Mouse (Mus musculus): ENCODE measurements around the gene Hist1h2ak.
"Not testable (repeated sequence)": the region's sequence is repeated elsewhere in the genome, so short reads cannot be mapped to it uniquely, and the experiment has no call there.

The Hist1h2ak gene

DNA sequence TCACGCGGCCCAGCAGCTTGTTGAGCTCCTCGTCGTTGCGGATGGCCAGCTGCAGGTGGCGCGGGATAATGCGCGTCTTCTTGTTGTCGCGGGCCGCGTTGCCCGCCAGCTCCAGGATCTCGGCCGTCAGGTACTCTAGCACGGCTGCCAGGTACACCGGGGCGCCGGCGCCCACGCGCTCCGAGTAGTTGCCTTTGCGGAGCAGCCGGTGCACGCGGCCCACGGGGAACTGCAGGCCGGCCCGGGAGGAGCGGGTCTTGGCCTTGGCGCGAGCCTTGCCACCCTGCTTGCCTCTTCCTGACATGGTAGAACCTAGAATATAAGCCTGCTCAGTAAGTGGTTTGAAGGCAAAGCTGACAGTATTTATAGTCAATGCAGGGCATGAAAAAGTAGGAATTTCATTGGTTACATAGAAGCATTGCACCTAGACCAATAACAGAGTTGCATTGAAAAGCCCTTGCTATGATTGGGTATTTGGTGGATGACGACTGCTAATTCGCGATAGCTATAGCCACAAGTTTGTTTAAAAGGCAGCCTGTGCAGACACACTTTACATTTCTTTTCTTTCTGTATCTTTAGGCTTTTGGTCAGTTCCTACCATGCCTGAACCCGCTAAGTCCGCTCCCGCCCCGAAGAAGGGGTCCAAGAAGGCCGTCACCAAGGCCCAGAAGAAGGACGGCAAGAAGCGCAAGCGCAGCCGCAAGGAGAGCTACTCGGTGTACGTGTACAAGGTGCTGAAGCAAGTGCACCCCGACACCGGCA is at the start of gene Hist1h2ak, which contains the start of gene Hist1h2bn:
Gene Hist1h2ak (minus strand): TSS at position 304 of the 762 bp plus-strand sequence.
Gene Hist1h2bn (plus strand): TSS at position 600 of the 762 bp plus-strand sequence.
- DNase-seq (ENCODE audit: low spot score in 2 of 2), result peak; percentile 43 to 53

DNA sequence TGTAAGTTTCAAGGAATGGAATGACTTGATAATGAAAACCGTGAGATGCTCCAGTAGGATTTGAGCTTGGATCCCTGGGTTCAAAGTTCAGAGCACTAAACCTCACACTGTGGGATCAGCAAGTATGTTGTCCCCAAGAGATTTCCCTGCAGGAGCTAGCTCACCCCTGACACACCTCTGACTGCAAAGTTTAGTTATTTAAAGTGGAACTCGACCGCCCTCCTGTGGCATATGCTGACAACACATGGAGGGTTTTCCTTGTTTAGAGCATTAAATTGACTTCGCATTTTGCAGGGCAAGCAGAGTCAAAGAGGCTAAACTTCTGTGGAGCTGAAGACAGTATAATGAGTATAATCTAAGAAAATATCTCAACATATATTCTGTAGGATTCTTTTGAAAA is 49.4 kb upstream of the Hist1h2ak start:
- not testable (repeated sequence) for DNase-seq (ENCODE audit: low spot score in 2 of 2)

DNA sequence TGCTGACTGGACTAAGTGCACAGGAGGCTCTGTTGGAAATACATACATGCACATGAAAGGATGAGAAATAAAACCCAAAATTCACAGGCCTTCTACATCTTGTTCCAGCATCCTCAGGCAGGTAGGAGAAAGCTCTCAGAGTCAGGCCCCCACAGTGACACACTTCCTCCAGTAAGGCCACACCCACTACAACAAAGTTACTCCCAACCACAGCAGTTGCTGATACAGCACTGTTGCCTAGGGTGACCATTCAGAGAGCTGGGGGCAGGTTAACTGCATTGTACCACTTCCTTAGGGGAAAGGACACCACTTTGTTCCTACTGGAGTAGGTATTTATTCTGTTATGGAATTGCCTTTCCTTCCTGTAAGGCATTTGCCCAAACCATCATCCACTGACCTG is 43.5 kb upstream of the Hist1h2ak start:
- DNase-seq (ENCODE audit: low spot score in 2 of 2), result not testable (repeated sequence)

DNA sequence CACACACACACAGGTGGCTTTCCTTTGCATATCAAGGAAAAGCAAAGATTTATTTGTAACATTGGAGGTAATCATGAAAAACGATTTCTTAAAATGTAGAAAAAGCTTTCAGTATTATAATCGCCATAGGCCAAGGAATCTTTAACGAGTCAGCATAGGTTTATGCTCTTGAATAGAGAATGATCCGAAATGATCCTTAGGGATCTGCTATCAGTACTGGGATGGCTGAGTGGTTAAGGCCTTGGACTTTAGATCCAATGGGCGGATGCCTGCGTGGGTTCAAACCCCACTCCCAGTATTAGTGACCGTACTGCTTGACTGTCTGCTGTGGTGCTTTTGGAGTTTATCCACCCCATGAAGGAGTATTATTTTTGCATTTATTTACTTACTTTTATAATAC is 42.0 kb upstream of the Hist1h2ak start:
- DNase-seq (ENCODE audit: low spot score in 2 of 2), result no peak

DNA sequence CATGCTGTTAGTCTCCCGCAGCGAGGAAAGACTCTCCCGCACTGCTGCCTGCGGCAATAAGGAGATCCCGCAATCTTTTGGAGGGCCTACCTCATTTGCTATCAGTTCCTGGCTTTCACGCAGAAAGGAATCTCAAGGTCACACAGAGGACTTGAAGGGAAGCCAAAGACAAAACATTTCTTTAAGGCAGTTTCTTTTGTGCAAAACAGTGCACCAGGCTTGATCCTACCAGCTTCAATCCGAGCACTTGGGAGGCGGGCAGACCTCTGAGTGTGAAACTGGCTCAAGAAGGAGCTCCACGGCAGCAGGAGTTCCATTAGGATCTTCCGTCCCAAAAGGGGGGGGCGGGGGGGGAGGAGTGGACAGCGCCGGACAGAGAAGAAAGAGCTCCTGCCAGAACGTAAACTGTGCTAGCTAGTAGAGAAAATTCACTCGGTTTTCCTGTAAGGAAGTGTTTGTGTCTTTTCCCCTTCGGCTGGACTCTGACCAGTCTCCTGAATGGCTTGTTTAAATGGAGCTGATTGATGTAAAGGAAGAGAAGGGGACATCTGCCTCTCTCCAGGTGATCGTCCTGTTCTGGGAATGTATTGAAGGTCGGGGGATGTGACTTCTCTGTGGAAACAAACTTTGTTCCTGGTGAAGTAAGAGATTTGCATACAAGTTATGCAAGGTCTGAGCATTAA is 37.1 kb upstream of the Hist1h2ak start:
- DNase-seq (ENCODE audit: low spot score in 2 of 2), result no peak

DNA sequence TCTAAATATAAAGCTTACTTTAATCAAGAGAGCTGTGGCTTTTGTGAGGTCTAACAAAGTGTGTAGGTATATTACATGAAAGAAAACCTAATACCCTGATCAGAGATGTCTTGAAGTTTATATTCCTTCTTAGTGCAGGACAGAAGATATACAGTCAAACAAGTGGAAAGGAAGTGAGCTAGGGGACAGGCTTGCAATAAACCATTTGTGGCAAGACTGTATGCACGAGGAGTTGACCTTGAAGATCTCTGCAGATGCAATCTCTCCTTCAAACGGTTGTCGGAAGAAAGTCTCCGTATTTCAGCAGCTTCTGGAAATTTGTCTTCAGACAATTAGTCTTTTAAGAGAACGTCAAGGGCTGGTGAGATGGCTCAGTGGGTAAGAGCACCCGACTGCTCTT is 36.3 kb upstream of the Hist1h2ak start:
- DNase-seq (ENCODE audit: low spot score in 2 of 2), result no peak

DNA sequence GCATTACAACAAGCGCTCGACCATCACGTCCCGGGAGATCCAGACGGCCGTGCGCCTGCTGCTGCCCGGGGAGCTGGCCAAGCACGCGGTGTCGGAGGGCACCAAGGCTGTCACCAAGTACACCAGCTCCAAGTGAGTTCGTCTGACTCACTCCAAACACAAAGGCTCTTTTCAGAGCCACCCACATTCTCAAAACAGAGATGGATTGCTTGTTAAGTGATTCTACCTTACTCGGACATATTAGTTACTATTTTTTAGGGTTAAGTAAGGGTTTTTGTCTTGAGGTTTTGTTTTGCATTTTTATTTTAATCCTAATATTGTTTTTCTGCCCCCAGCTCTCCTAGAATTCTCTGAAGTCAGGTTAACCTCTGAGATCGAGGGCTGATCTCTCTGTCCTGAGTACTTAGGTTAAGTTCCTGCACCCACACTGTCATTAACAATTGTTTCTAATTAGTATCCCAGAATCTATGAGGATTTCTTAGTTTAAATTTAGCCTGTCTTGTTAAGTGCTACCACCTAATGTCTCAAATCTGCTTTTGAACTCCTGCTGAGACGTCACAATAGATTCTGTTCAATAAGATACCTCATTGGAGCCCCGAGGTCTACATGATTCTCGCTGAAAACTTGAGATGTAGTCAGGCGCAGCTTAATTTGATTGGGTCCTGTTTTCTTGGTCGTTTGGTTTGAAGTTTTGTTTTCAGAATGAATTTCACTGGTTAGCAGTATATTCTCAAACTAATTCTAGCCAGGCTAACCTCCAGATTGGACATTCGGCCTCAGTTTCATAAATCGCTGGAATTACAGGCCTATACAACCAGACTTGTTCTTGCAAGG is 34.4 kb upstream of the Hist1h2ak start:
- DNase-seq (ENCODE audit: low spot score in 2 of 2), result no peak

DNA sequence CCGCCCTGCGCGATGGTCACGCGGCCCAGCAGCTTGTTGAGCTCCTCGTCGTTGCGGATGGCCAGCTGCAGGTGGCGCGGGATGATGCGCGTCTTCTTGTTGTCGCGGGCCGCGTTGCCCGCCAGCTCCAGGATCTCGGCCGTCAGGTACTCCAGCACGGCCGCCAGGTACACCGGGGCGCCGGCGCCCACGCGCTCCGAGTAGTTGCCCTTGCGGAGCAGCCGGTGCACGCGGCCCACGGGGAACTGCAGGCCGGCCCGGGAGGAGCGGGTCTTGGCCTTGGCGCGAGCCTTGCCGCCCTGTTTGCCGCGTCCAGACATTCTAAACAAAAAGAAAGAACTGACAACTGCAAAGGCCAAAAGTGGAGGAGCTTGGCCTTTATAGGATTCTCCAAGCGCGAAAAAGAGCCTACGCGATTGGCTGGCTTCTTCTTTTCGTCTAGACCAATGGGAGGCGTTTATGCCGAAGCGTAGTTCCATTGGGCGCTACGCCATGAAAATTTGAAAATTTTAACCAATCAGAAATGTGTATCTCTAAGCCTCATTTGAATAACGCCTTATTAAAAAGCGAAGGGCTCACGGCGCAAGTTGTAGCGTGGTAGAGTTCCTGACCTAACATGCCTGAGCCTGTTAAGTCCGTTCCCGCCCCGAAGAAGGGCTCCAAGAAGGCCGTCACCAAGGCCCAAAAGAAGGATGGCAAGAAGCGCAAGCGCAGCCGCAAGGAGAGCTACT is 33.4 kb upstream of the Hist1h2ak start, which contains the start of the genes Hist1h2an and Hist1h2bp:
Gene Hist1h2an (minus strand): TSS at position 320 of the 731 bp plus-strand sequence.
Gene Hist1h2bp (plus strand): TSS at position 563 of the 731 bp plus-strand sequence.
- peak; percentile 84 to 87 for DNase-seq (ENCODE audit: low spot score in 2 of 2)

DNA sequence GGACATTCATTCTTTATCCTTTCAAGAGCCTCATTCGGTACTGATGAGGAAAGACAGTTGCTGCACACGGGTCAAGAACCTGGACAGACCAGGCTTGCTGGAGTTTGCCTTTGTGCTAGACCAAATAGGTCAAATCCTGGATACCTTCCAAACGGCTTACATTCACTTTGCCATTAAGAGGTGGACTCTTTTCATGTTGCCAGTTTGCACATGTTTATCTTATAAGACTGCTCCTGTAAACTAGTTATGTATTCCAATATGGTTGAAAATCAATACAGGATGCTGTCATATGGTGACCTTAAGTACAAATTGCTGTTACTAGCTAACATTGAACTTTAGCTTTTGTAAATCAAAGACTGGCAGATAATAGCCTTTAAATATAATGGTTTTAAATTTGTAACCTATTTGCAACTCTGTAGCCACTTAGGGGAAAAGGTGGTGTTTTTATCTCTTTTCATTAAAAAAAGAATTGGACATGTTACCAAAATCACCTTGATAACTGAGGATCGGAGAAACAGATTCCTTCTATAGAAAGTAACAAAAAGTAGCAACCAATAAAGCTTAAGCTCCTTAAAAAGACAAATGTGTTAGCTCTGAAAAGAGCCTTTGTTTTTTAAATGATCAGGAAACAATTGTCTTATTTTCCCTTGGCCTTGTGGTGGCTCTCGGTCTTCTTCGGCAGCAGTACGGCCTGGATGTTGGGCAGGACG is 32.7 kb upstream of the Hist1h2ak start:
- no peak for DNase-seq (ENCODE audit: low spot score in 2 of 2)

DNA sequence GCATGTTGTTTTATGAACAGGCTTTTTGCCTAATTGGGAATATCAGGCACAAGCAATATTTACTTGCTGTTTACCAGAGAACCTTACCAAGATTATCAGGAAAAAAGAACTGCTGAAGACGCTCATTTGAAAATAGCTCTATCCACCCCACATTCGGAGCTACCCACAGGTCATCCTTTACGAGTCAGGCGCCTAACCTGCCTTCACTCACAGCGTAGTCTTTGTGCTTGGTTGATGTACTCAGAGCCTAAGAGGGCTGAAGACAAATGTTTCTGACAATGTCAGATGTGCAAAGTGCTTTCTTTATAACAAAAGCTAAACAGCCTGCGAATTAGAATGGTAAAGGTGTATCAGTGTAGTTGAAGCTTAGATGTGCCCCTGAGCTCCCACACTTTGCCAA is 30.7 kb upstream of the Hist1h2ak start:
- DNase-seq (ENCODE audit: low spot score in 2 of 2), result no peak

DNA sequence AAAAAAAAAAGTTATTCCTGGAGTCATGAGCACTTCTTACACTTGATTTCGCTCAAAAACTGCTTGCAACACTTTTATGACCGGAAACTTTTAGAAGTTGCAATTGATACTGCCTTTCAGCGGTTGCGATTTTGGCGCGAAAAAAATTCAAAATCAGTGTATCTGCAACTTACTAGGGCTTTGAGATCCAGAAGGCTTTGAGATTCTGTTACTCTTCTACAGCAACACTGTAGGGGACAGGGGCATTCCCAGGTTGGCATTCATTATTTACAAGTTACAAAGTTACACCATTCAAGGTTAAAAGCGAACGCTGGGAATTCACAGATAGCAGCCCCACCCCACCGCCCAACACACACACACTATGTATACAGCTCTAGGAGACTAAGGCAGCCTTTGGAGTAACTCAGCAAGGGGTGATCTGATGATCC is 30.1 kb upstream of the Hist1h2ak start:
- DNase-seq (ENCODE audit: low spot score in 2 of 2), result peak in 1 of 2 experiments; percentile 1

DNA sequence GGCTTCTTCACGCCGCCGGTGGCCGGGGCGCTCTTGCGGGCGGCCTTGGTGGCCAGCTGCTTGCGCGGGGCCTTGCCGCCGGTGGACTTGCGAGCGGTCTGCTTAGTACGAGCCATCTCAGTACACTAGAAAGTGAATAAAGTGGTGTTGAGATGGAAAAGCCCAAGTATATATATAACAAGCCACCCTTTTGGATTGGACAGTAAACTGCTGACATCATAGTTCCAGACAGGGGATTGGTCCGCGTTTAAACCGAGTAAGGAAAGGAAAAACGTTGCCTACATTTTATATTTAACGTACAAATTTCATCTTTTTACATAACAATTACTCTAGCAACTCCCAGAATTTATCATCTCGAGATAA is 29.6 kb upstream of the Hist1h2ak start, which contains the start of gene Hist1h3i:
Gene Hist1h3i (minus strand): TSS at position 116 of the 363 bp plus-strand sequence.
- DNase-seq (ENCODE audit: low spot score in 2 of 2), result peak; percentile 13 to 28

DNA sequence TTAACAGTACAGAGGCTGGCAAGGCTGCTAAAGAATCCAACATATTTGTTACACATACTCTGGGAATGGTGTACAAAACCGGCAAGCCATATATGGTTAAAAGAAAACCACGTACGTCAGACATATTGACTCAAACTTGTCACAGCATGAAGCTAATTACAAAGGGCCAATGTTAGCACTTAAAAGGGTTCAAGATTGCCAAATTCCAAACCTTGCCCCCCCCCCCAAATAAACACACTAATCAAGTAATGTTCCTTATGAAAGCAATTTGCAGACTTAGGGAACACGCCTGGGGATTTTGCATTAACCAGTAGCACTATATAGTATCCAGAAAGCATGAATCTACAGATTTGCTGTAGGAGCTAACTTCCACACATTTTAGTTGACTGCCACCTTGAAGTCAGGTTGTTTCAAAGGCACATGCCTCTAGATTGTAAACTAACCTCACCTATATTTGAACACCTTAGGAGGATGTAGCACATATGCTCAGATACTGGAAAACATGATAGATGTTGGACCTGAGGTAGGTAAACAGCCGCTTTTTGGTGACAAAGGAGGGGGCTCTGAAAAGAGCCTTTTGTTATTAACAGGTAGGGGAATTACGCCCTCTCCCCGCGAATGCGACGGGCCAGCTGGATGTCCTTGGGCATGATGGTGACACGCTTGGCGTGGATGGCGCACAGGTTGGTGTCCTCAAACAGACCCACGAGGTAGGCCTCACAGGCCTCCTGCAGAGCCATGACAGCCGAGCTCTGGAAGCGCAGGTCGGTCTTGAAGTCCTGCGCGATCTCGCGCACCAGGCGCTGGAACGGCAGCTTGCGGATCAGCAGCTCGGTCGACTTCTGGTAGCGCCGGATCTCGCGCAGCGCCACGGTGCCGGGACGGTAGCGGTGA is 29.0 kb upstream of the Hist1h2ak start:
- not testable (repeated sequence) for DNase-seq (ENCODE audit: low spot score in 2 of 2)

DNA sequence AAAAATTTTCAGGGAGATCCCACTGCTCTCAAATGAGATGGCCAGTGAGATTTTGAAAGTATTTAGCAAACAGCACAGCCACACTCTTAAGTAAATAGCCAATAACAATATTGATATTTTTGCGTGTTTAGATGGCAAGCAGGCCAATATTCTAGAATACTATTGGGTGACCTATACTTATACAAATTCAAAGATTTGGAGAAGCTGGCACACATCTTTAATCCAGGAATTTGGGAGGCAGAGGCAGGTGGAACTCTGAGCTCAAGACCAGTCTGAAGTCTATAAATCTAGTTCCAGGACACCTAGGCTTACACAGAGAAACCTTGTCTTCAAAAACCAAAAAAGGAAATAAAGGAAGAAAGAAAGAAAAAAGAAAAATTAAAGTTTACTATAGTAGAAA is 28.0 kb upstream of the Hist1h2ak start:
- no peak for DNase-seq (ENCODE audit: low spot score in 2 of 2)

DNA sequence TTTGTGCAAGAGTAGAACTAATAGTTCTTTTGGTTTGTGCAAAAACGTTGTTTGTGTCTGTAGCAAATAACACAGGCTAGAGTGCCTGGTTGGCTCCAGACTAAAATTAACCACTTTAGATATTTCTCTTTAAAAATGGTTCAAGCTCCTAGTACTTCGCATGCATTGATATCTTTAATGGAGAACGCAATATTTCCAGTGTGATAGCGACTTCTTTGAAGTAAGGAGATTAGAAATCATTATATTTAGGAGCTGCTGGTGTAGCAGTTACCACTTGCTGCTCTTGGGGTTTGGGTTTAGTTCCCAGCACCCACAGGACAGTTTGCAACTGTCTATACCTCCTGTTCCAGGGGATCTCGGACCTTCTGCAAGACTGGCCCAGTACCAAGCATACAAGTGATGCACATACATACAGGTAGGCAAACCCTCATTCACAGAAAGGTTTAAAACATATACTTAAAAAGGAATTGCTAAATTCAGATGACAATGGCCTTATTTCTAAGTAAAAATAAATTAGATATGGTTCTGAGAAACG is 27.5 kb upstream of the Hist1h2ak start:
- DNase-seq (ENCODE audit: low spot score in 2 of 2), result no peak

DNA sequence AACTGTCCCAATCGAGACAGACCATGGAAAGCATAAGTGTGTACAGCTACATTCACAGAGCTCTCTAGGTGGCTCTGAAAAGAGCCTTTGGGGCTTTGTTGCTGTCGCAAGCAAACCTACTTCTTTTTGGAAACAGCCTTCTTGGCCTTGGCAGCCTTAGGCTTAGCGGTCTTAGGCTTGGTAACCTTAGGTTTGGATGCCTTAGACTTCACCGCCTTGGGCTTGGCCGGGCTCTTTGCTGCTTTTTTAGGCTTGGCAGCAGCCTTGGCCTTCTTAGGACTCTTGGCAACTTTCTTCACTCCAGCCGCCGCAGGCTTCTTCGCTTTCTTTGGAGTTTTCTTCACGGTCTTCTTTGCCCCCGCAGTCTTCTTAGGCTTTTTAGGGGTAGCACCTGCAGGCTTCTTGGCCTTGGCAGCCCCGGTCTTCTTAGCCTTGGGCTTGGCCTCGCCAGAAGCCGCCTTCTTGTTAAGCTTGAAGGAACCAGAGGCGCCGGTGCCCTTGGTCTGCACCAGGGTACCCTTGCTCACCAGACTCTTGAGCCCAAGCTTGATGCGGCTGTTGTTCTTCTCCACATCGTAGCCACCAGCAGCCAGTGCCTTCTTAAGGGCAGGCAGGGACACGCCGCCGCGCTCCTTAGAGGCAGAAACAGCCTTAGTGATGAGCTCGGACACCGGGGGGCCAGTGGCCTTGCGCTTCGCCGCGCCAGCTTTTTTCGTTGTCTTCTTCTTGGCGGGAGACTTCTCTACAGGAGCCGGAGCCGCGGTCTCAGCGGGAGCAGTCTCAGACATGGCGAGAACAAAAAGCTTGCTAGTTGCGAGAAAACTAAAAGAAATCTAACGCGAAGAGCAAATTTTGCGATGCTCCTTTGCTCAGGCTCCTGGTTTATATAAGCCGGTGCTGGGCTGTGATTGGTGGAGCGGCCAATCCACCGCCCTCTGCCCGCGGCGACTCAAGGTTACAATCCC is 26.4 kb upstream of the Hist1h2ak start, which contains the start of gene Hist1h1b:
Gene Hist1h1b (minus strand): TSS at position 859 of the 965 bp plus-strand sequence.
- DNase-seq (ENCODE audit: low spot score in 2 of 2), result peak; percentile 21 to 51

DNA sequence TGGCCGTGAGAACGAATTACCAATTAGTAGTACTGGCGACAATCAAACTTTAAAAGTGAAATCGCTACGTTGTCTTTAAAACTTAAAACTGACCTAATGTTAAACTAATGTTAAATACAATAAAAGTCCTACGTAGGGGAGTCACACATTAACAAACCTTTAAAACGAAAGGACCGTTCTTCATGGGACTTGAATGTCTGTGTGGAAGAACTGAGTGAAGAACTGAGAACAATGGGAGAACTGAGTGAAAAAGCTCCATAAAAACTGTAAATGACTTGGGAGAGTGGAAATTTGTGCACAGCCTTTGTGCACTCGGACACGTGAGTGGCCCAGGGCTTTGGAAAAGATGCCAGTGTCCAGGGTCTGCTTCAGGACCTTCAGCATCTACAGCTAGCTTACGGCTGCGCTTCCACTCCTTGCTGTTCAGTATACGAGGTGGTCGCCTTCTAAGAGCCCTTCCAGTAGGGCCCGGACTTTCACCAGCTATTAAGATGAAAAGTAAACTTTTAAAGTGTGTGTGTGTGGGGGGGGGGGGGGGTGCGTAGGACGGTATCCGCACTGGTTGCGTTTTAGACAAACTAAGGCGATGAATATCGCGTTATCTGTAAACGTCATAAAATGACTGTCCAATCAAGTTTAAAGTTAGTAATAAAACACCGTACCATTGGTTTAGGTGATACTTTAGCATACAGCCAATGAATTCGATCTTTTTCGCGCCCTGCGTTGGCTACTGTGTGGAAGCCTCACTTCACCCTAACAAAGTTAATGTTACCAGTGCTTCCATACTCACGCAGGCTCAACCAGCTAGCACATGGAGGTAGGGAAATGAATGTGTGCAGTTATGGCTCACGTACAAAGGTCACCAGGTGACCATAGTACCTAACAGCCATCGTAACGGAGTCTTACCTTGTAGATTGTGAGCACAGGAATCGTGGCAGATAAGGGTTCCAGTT is 25.5 kb upstream of the Hist1h2ak start:
- peak; percentile 45 to 63 for DNase-seq (ENCODE audit: low spot score in 2 of 2)

Data from urinary bladder, postnatal 36 days (tissue).